Mouse (Mus musculus) CH12.LX (cell line): Measurements from ENCODE around the gene Kcng3. TPM values are rescaled to one million over a fixed set of nuclear protein-coding genes. Genes with fewer than 3 reads are reported as not detected.

Source experiments
- DNase-seq: peaks from one replicate; pipeline ENCODE4 v3.0.0-alpha.2; 2013; ENCODE audit errors: extremely low read depth
- H3K27ac ChIP-seq: 2 replicates; pipeline ENCODE4 v1.5.1; 2012; ENCODE audit warnings: low read depth, mild to moderate bottlenecking, control low read depth, moderate library complexity; ENCODE audit not compliant: insufficient read depth
- H3K27me3 ChIP-seq: replicated peaks from 2 replicates; pipeline ENCODE3; 2012; ENCODE audit warnings: inconsistent platforms
- H3K36me3 ChIP-seq, 2 experiments: replicated peaks in 1 of 2; 2 replicates each; pipeline versions ENCODE3 to v1.6.1; 2012; ENCODE audit warnings: inconsistent platforms in 1 of 2, low read length in 1 of 2, mild to moderate bottlenecking in 1 of 2, mixed read lengths in 1 of 2, moderate library complexity in 1 of 2; ENCODE audit not compliant: control insufficient read depth in 1 of 2, insufficient read depth in 1 of 2
- H3K4me1 ChIP-seq, 2 experiments: 2 replicates each; pipeline ENCODE4 v1.6.1; 2012; ENCODE audit warnings: inconsistent platforms in 1 of 2, moderate library complexity in 1 of 2; ENCODE audit not compliant: insufficient read depth in 2 of 2, control insufficient read depth in 1 of 2
- H3K4me2 ChIP-seq: 2 replicates; pipeline ENCODE4 v1.6.1; 2012; ENCODE audit warnings: low read depth, mild to moderate bottlenecking, control low read depth; ENCODE audit not compliant: poor library complexity, insufficient read depth, severe bottlenecking
- H3K4me3 ChIP-seq, 3 experiments: fragments of 150-350 bp in 1 of 3; sonication (generic) in 1 of 3; replicated peaks in 1 of 3; 2 replicates each; pipeline versions ENCODE3 to v1.5.1; 2011 to 2012; ENCODE audit warnings: low read depth in 2 of 3, low read length in 2 of 3, mild to moderate bottlenecking in 2 of 3, moderate library complexity in 2 of 3, control low read depth in 1 of 3, improper control_type of control experiment in 1 of 3, inconsistent platforms in 1 of 3, mixed read lengths in 1 of 3; ENCODE audit not compliant: poor library complexity in 1 of 3
- H3K79me2 ChIP-seq: replicated peaks from 2 replicates; pipeline ENCODE4 v1.6.1; 2012; ENCODE audit warnings: mild to moderate bottlenecking, moderate library complexity; ENCODE audit not compliant: control insufficient read depth, poor library complexity, insufficient read depth, severe bottlenecking; ENCODE audit errors: extremely low read depth
- H3K9ac ChIP-seq: 2 replicates; pipeline ENCODE4 v1.6.1; 2012; ENCODE audit warnings: low read depth, mild to moderate bottlenecking, control low read depth, moderate library complexity; ENCODE audit not compliant: insufficient read depth
- H3K9me3 ChIP-seq: replicated peaks from 2 replicates; pipeline ENCODE3; 2012; ENCODE audit warnings: low read length, inconsistent platforms, mixed read lengths
- BHLHE40 ChIP-seq: IDR thresholded peaks from 2 replicates; pipeline ENCODE4 v1.6.1; 2011; ENCODE audit warnings: mild to moderate bottlenecking, low read depth, low read length, improper control_type of control experiment
- CHD2 ChIP-seq: IDR thresholded peaks from 2 replicates; pipeline ENCODE4 v1.6.1; 2011; ENCODE audit warnings: low read length, improper control_type of control experiment
- CTCF ChIP-seq, 2 experiments: IDR thresholded peaks in 1 of 2; conservative IDR thresholded peaks in 1 of 2; 2 replicates each; pipeline ENCODE4 v1.5.1; 2011 to 2012; ENCODE audit warnings: low read depth in 2 of 2, low read length in 2 of 2, improper control_type of control experiment in 1 of 2, inconsistent platforms in 1 of 2, mild to moderate bottlenecking in 1 of 2, moderate library complexity in 1 of 2
- E2F4 ChIP-seq: IDR thresholded peaks from 2 replicates; pipeline ENCODE4 v1.6.1; 2011; ENCODE audit warnings: low read depth, low read length, improper control_type of control experiment; ENCODE audit not compliant: insufficient replicate concordance
- ELF1 ChIP-seq: IDR thresholded peaks from 2 replicates; pipeline ENCODE4 v1.6.1; 2014; ENCODE audit warnings: low read depth, mild to moderate bottlenecking, inconsistent platforms, low read length, improper control_type of control experiment
- ETS1 ChIP-seq: conservative IDR thresholded peaks from 2 replicates; pipeline ENCODE4 v1.6.1; 2012; ENCODE audit warnings: low read depth, mild to moderate bottlenecking, inconsistent platforms, low read length, improper control_type of control experiment, moderate library complexity
- IRF4 ChIP-seq: IDR thresholded peaks from 2 replicates; pipeline ENCODE4 v1.6.1; 2014; ENCODE audit warnings: low read depth, mild to moderate bottlenecking, inconsistent platforms, low read length, improper control_type of control experiment
- JUN ChIP-seq: IDR thresholded peaks from 2 replicates; pipeline ENCODE4 v1.6.1; 2011; ENCODE audit warnings: low read depth, mild to moderate bottlenecking, low read length, improper control_type of control experiment, moderate library complexity; ENCODE audit not compliant: insufficient read depth
- MAFK ChIP-seq: IDR thresholded peaks from 2 replicates; pipeline ENCODE4 v1.6.1; 2011; ENCODE audit warnings: low read length, improper control_type of control experiment; ENCODE audit not compliant: insufficient replicate concordance
- MAX ChIP-seq: IDR thresholded peaks from 2 replicates; pipeline ENCODE4 v1.6.1; 2011; ENCODE audit warnings: low read length, improper control_type of control experiment
- MXI1 ChIP-seq: IDR thresholded peaks from 2 replicates; pipeline ENCODE4 v1.6.1; 2011; ENCODE audit warnings: mild to moderate bottlenecking, low read depth, low read length, improper control_type of control experiment
- NELFE ChIP-seq: IDR thresholded peaks from 2 replicates; pipeline ENCODE4 v1.6.1; 2011; ENCODE audit warnings: low read depth, low read length, improper control_type of control experiment
- NRF1 ChIP-seq: IDR thresholded peaks from 2 replicates; pipeline ENCODE4 v1.6.1; 2014; ENCODE audit warnings: low read depth, mild to moderate bottlenecking, inconsistent platforms, low read length, improper control_type of control experiment, moderate library complexity
- POLR2A ChIP-seq: IDR thresholded peaks from 2 replicates; pipeline ENCODE4 v1.6.1; 2011; ENCODE audit warnings: low read depth, mild to moderate bottlenecking, improper control_type of control experiment, low read length
- RAD21 ChIP-seq: IDR thresholded peaks from 2 replicates; pipeline ENCODE4 v1.6.1; 2011; ENCODE audit warnings: low read depth, mild to moderate bottlenecking, low read length, improper control_type of control experiment, moderate library complexity
- RCOR1 ChIP-seq: conservative IDR thresholded peaks from 2 replicates; pipeline ENCODE4 v1.6.1; 2012; ENCODE audit warnings: low read depth, mild to moderate bottlenecking, inconsistent platforms, low read length, improper control_type of control experiment
- SIN3A ChIP-seq: IDR thresholded peaks from 2 replicates; pipeline ENCODE4 v1.6.1; 2012; ENCODE audit warnings: low read length, improper control_type of control experiment, inconsistent platforms
- SMC3 ChIP-seq: IDR thresholded peaks from 2 replicates; pipeline ENCODE4 v1.6.1; 2011; ENCODE audit warnings: low read depth, low read length, improper control_type of control experiment
- TBP ChIP-seq: conservative IDR thresholded peaks from 2 replicates; pipeline ENCODE4 v1.6.1; 2011; ENCODE audit warnings: low read depth, low read length, improper control_type of control experiment
- TCF12 ChIP-seq: IDR thresholded peaks from 2 replicates; pipeline ENCODE4 v1.6.1; 2014; ENCODE audit warnings: low read depth, mild to moderate bottlenecking, inconsistent platforms, low read length, improper control_type of control experiment
- UBTF ChIP-seq: IDR thresholded peaks from 2 replicates; pipeline ENCODE4 v1.6.1; 2012; ENCODE audit warnings: low read depth, mild to moderate bottlenecking, inconsistent platforms, low read length, improper control_type of control experiment, moderate library complexity
- USF1 ChIP-seq: IDR thresholded peaks from 2 replicates; pipeline ENCODE4 v1.6.1; 2014; ENCODE audit warnings: low read depth, mild to moderate bottlenecking, inconsistent platforms, low read length, improper control_type of control experiment
- ZKSCAN1 ChIP-seq: IDR thresholded peaks from 2 replicates; pipeline ENCODE4 v1.6.1; 2012; ENCODE audit warnings: low read depth, inconsistent platforms, low read length, improper control_type of control experiment, borderline replicate concordance
- ZMIZ1 ChIP-seq: IDR thresholded peaks from 2 replicates; pipeline ENCODE4 v1.6.1; 2012; ENCODE audit warnings: low read depth, mild to moderate bottlenecking, inconsistent platforms, low read length, improper control_type of control experiment
- ZNF384 ChIP-seq: IDR thresholded peaks from 2 replicates; pipeline ENCODE4 v1.6.1; 2012; ENCODE audit warnings: low read depth, low read length, improper control_type of control experiment, inconsistent platforms
- dilution Hi-C: fragments of 300-500 bp; cut with MboI; formaldehyde crosslinking; loops from 2 replicates; pipeline ENCODE4 v1.14.3; 2020; ENCODE audit warnings: low sequenced_read_pairs; ENCODE audit not compliant: extremely low pct_unique_long_range_greater_than_20kb, extremely low pct_ligation_motif_present
- in situ Hi-C: fragments of 300-500 bp; cut with MboI; formaldehyde crosslinking; loops from 3 replicates; pipeline ENCODE4 v1.14.3; 2019; ENCODE audit warnings: low sequenced_read_pairs, low pct_ligation_motif_present, low pct_unique_long_range_greater_than_20kb, mixed read lengths
- polyA plus RNA-seq: library from polyadenylated mRNA; unstranded; fragments of >175 nt; gene quantifications from 2 replicates; pipeline ENCODE4 v1.2.1, GENCODE M21; 2012; ENCODE audit warnings: low read depth; ENCODE audit not compliant: insufficient read length
- total RNA-seq, 2 experiments: library from RNA; depleted of rRNA; stranded (reverse); fragments of 300-350 nt in 1 of 2; fragments of >200 nt in 1 of 2; gene quantifications; 2 replicates each; pipeline ENCODE4 v1.2.3; 2012 to 2014

Kcng3 gene
- total and polyA plus RNA-seq, 3 experiments = not detected

- Histone ChIP-seq H3K9ac (no peak overlapping the region), H3K27me3 (no peaks in the 10 kb centered on the region), H3K79me2 (no peaks in the 10 kb centered on the region), H3K36me3 (no peaks in the 10 kb centered on the region), H3K4me1 (peaks cover 0 to 32% of the 10 kb centered on the region in 2 experiments; a peak in 3 of 4 replicates), H3K27ac (no peak overlapping the region), H3K9me3 (peaks cover 7% of the 10 kb centered on the region), H3K4me2 (no peak overlapping the region), H3K4me3 (peak overlapping the region in 1 of 3 experiments; percentile 36)
- TF ChIP-seq ZKSCAN1 = no peak
- TF ChIP-seq NELFE = no peak
- TF ChIP-seq IRF4 = no peak
- no peak for TF ChIP-seq BHLHE40
- no peak for TF ChIP-seq E2F4
- TF ChIP-seq SIN3A = no peak
- TF ChIP-seq MAFK = no peak
- TF ChIP-seq ELF1 = no peak
- dilution Hi-C loops (no loop called here), in situ Hi-C loops (no loop called here)
- peak; percentile 67 for DNase-seq
Observed at GRCm38 (mm10) chr17:83666597-83667287, 35.0 kb upstream of the Kcng3 start.

GRCm38 (mm10) chr17:83664761-83665160 is 33.1 kb upstream of the Kcng3 start:
- peak; percentile 45 for DNase-seq
- Histone ChIP-seq H3K4me2 (no peak overlapping the region), H3K79me2 (no peaks in the 10 kb centered on the region), H3K9me3 (peaks cover 9% of the 10 kb centered on the region), H3K27me3 (no peaks in the 10 kb centered on the region), H3K4me3 (no peak overlapping the region), H3K27ac (no peak overlapping the region), H3K36me3 (no peaks in the 10 kb centered on the region)
- dilution Hi-C loops = no loop called here
- in situ Hi-C loops = no loop called here
- no peak for TF ChIP-seq CHD2
- TF ChIP-seq ELF1 = no peak
- no peak for TF ChIP-seq POLR2A
- no peak for TF ChIP-seq NRF1
- no peak for TF ChIP-seq RCOR1
- no peak for TF ChIP-seq MAX
- TF ChIP-seq ETS1 = no peak
- TF ChIP-seq SMC3 = no peak
- TF ChIP-seq JUN = no peak
- no peak for TF ChIP-seq IRF4
- TF ChIP-seq TBP = no peak
- no peak for TF ChIP-seq UBTF
- no peak for TF ChIP-seq ZKSCAN1
- TF ChIP-seq USF1 = no peak
- no peak for TF ChIP-seq MXI1
- no peak for TF ChIP-seq ZMIZ1
- TF ChIP-seq RAD21 = no peak
- no peak; the same call in 1 of the 2 replicates for TF ChIP-seq ZNF384
- TF ChIP-seq CTCF (conservative IDR thresholded peaks at IDR 0.05 in 1 of 2, IDR thresholded peaks at IDR 0.05 in 1 of 2; ENCODE audit: low read depth in 2 of 2, low read length in 2 of 2) = no peak
- TF ChIP-seq TCF12 = no peak
- TF ChIP-seq, all 38 proteins: peak for 0
- Histone ChIP-seq H3K9ac (no peak overlapping the region), H3K4me1 (peaks cover 0 to 32% of the 10 kb centered on the region in 2 experiments; a peak in 3 of 4 replicates)
